Mouse (Mus musculus) limb, embryonic 11.5 days (tissue): Measurements from ENCODE around the gene Clock. TPM values are rescaled to one million over a fixed set of nuclear protein-coding genes. Genes with fewer than 3 reads are reported as not detected.

Experiments used
- ATAC-seq: fragments of 200-750 bp; cut with Nextera tagmentation; 2 replicates; pipeline ENCODE4 v1.8.0; 2017; ENCODE audit warnings: low read depth; ENCODE audit not compliant: insufficient number of reproducible peaks, low FRiP score, low TSS enrichment
- DNase-seq: peaks from one replicate; pipeline ENCODE4 v3.0.0-alpha.2; 2015; ENCODE audit warnings: low spot score
- H3K27ac ChIP-seq: fragments of 300-500 bp; sonication (generic); replicated peaks from 2 replicates; pipeline ENCODE4 v1.5.1; 2014; ENCODE audit warnings: low read depth, mild to moderate bottlenecking, low read length
- H3K27me3 ChIP-seq: fragments of 300-500 bp; sonication (generic); 2 replicates; pipeline ENCODE4 v1.6.1; 2014; ENCODE audit warnings: mild to moderate bottlenecking, low read length, mixed read lengths; ENCODE audit not compliant: control insufficient read depth, insufficient read depth
- H3K36me3 ChIP-seq: fragments of 300-500 bp; sonication (generic); 2 replicates; pipeline ENCODE4 v1.6.1; 2014; ENCODE audit warnings: mild to moderate bottlenecking, low read length, moderate library complexity, mixed read lengths; ENCODE audit not compliant: control insufficient read depth, insufficient read depth
- H3K4me1 ChIP-seq: fragments of 300-500 bp; sonication (generic); 2 replicates; pipeline ENCODE4 v1.6.1; 2014; ENCODE audit warnings: low read length, mixed read lengths; ENCODE audit not compliant: control insufficient read depth, insufficient read depth
- H3K4me2 ChIP-seq: fragments of 300-500 bp; sonication (generic); 2 replicates; pipeline ENCODE4 v1.6.1; 2014; ENCODE audit warnings: low read depth, mild to moderate bottlenecking, moderate library complexity; ENCODE audit not compliant: severe bottlenecking
- H3K4me3 ChIP-seq: fragments of 300-500 bp; sonication (generic); 2 replicates; pipeline ENCODE4 v1.5.1; 2014; ENCODE audit warnings: low read depth, low read length
- H3K9ac ChIP-seq: fragments of 300-500 bp; sonication (generic); 2 replicates; pipeline ENCODE4 v1.6.1; 2014; ENCODE audit warnings: mild to moderate bottlenecking, low read length
- H3K9me3 ChIP-seq: fragments of 300-500 bp; sonication (generic); 2 replicates; pipeline ENCODE4 v1.6.1; 2016; ENCODE audit warnings: low read length; ENCODE audit not compliant: control insufficient read depth
- WGBS: fragments of 180-500 bp; shearing (Covaris S2); extraction: QIAGEN DNeasy Blood & Tissue Kit; methylation state at CpG from one replicate; pipeline ENCODE4 v1.1.7; 2014; 5-methylcytosine and 5-hydroxymethylcytosine counted together
- polyA plus RNA-seq: library from polyadenylated mRNA; unstranded; fragments of >200 nt; fragmentation: Nextera tagmentation; extraction: Ambion mirVana; gene quantifications from 2 replicates; pipeline ENCODE4 v1.2.1, GENCODE M21; 2014

Gene Clock
- polyA plus RNA-seq, 1 experiment from 2014 or later = 13.0 TPM

- no peak overlapping the region for H3K4me3 ChIP-seq
- no peak for DNase-seq
- H3K9me3 ChIP-seq = no peaks in the 10 kb centered on the region
- ATAC-seq = no peak
- no peaks in the 10 kb centered on the region for H3K4me1 ChIP-seq
- no peak overlapping the region for H3K27ac ChIP-seq
- H3K27me3 ChIP-seq = no peaks in the 10 kb centered on the region
- no peak overlapping the region for H3K9ac ChIP-seq
- WGBS = 89% methylated on average over 2 of the region's 2 CpGs
- no peak overlapping the region for H3K4me2 ChIP-seq
- no peaks in the 10 kb centered on the region for H3K36me3 ChIP-seq
Observed at GRCm38 (mm10) chr5:76302009-76302408, 2.6 kb downstream of the Clock start.

- Histone ChIP-seq H3K27ac (no peak overlapping the region), H3K4me3 (no peak overlapping the region), H3K27me3 (no peaks in the 10 kb centered on the region), H3K9ac (no peak overlapping the region), H3K36me3 (no peaks in the 10 kb centered on the region), H3K4me2 (no peak overlapping the region), H3K9me3 (no peaks in the 10 kb centered on the region), H3K4me1 (no peaks in the 10 kb centered on the region)
- no peak for ATAC-seq
- 93% methylated on average over 8 of the region's 8 CpGs for WGBS
- no peak for DNase-seq
Observed at GRCm38 (mm10) chr5:76289234-76289691, 15.3 kb downstream of the Clock start.

DNA sequence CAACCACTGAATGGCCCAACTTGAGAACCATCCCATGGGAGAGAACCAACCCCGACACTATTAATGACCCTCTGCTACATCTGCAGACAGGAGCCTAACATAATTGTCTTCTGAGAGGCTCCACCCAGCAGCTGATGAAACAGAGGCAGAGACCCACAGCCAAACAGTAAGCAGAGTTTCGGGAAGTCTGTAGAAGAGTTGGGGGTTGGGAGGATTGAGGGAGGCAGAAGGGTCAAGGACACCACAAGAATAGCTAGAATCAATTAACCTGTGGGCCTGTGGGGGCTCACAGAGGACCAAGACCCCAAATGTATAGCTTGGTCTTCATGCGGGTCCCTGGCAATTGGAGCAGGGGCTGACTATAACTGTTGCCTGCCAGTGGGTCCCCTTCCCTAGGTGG lies 16.3 kb downstream of the Clock start:
- Histone ChIP-seq H3K4me1 (no peaks in the 10 kb centered on the region), H3K4me2 (no peak overlapping the region), H3K36me3 (no peaks in the 10 kb centered on the region), H3K27me3 (no peaks in the 10 kb centered on the region), H3K9ac (no peak overlapping the region), H3K4me3 (no peak overlapping the region), H3K27ac (no peak overlapping the region), H3K9me3 (no peaks in the 10 kb centered on the region)
- no peak for DNase-seq
- WGBS = 90% methylated on average over 3 of the region's 3 CpGs
- ATAC-seq = no peak

- ATAC-seq = no peak
- no peak for DNase-seq
- no peaks in the 10 kb centered on the region for H3K36me3 ChIP-seq
- H3K4me2 ChIP-seq = no peak overlapping the region
- no peaks in the 10 kb centered on the region for H3K9me3 ChIP-seq
- no peaks in the 10 kb centered on the region for H3K27me3 ChIP-seq
- no peak overlapping the region for H3K9ac ChIP-seq
- WGBS = 79% methylated on average over 5 of the region's 5 CpGs
- no peaks in the 10 kb centered on the region for H3K4me1 ChIP-seq
- H3K27ac ChIP-seq = no peak overlapping the region
- no peak overlapping the region for H3K4me3 ChIP-seq
Observed at GRCm38 (mm10) chr5:76287062-76287461, 17.5 kb downstream of the Clock start.

GRCm38 (mm10) chr5:76285699-76286098 lies 18.9 kb downstream of the Clock start:
- WGBS = 67% methylated on average over 4 of the region's 4 CpGs
- no peaks in the 10 kb centered on the region for H3K36me3 ChIP-seq
- ATAC-seq (no peak), DNase-seq (no peak)
- H3K4me3 ChIP-seq = no peak overlapping the region
- H3K9ac ChIP-seq = no peak overlapping the region
- H3K27me3 ChIP-seq = no peaks in the 10 kb centered on the region
- H3K4me1 ChIP-seq = peaks cover under 1% of the 10 kb centered on the region; the same call in 1 of the 2 replicates
- no peaks in the 10 kb centered on the region for H3K9me3 ChIP-seq
- no peak overlapping the region for H3K27ac ChIP-seq
- H3K4me2 ChIP-seq = no peak overlapping the region

- 88% methylated on average over 1 of the region's 1 CpGs for WGBS
- no peak overlapping the region for H3K9ac ChIP-seq
- peaks cover 4% of the 10 kb centered on the region; the same call in 1 of the 2 replicates for H3K4me1 ChIP-seq
- DNase-seq (no peak), ATAC-seq (no peak)
- H3K9me3 ChIP-seq = no peaks in the 10 kb centered on the region
- no peaks in the 10 kb centered on the region for H3K27me3 ChIP-seq
- no peak overlapping the region for H3K4me3 ChIP-seq
- no peak overlapping the region for H3K4me2 ChIP-seq
- H3K27ac ChIP-seq = no peak overlapping the region
- no peaks in the 10 kb centered on the region for H3K36me3 ChIP-seq
Observed at GRCm38 (mm10) chr5:76283890-76284289, 20.7 kb downstream of the Clock start.

- H3K4me2 ChIP-seq = no peak overlapping the region
- H3K4me1 ChIP-seq = no peaks in the 10 kb centered on the region
- H3K27me3 ChIP-seq = no peaks in the 10 kb centered on the region
- H3K4me3 ChIP-seq = no peak overlapping the region
- H3K9me3 ChIP-seq = no peaks in the 10 kb centered on the region
- H3K9ac ChIP-seq = no peak overlapping the region
- no peak for DNase-seq
- ATAC-seq = no peak
- no peak overlapping the region for H3K27ac ChIP-seq
- 91% methylated on average over 4 of the region's 4 CpGs for WGBS
- no peaks in the 10 kb centered on the region for H3K36me3 ChIP-seq
Observed at GRCm38 (mm10) chr5:76274977-76275376, 29.6 kb downstream of the Clock start.

- no peak overlapping the region for H3K27ac ChIP-seq
- H3K9me3 ChIP-seq = no peaks in the 10 kb centered on the region
- DNase-seq (no peak), ATAC-seq (no peak)
- H3K4me2 ChIP-seq = no peak overlapping the region
- H3K36me3 ChIP-seq = no peaks in the 10 kb centered on the region
- no peak overlapping the region for H3K4me3 ChIP-seq
- no peaks in the 10 kb centered on the region for H3K27me3 ChIP-seq
- no peaks in the 10 kb centered on the region for H3K4me1 ChIP-seq
- 98% methylated on average over 3 of the region's 3 CpGs for WGBS
- no peak overlapping the region for H3K9ac ChIP-seq
Observed at GRCm38 (mm10) chr5:76250948-76251347, 53.6 kb downstream of the Clock start.

DNA sequence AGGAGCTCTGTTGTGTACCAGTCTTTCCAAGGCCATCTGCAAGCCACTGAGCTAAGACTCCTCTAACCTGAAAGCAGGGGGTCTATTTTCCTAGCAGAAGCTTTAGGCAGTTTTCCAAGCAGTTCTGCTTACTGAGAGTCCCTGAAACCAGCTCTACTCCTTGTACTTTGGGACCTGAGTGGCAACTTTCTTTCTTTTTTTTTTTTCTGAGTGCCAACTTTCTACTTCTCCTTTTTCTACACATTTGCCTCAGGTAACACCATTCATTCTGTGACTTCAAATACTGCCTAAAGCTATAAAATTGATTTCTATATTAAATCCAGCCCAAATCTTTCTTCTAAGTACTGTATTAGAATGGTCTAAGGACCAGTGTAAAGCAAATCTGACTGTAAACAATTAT lies 58.1 kb downstream of the Clock start:
- no peak for ATAC-seq
- DNase-seq = no peak
- no peak overlapping the region for H3K4me2 ChIP-seq

More for the DNA sequence above, 58.1 kb downstream of the Clock start:
- no peaks in the 10 kb centered on the region for H3K27me3 ChIP-seq
- H3K27ac ChIP-seq = no peak overlapping the region
- no peaks in the 10 kb centered on the region for H3K4me1 ChIP-seq
- no peaks in the 10 kb centered on the region for H3K9me3 ChIP-seq
- H3K4me3 ChIP-seq = no peak overlapping the region
- no peak overlapping the region for H3K9ac ChIP-seq
- no peaks in the 10 kb centered on the region for H3K36me3 ChIP-seq
